Mouse (Mus musculus) liver, embryonic 15.5 days (tissue): ENCODE measurements around the gene Tars. TPM values are rescaled to one million over a fixed set of nuclear protein-coding genes. Genes with fewer than 3 reads are reported as not detected.

Experiments
- ATAC-seq: fragments of 200-750 bp; cut with Nextera tagmentation; 2 replicates; pipeline ENCODE4 v1.8.0; 2017; ENCODE audit warnings: moderate number of reproducible peaks, mild to moderate bottlenecking, moderate library complexity; ENCODE audit not compliant: insufficient read depth
- H3K27ac ChIP-seq: fragments of 300-500 bp; sonication (generic); replicated peaks from 2 replicates; pipeline ENCODE4 v1.5.1; 2015; ENCODE audit warnings: mild to moderate bottlenecking, inconsistent platforms
- H3K27me3 ChIP-seq: fragments of 300-500 bp; sonication (generic); 2 replicates; pipeline ENCODE4 v1.6.1; 2015; ENCODE audit warnings: mild to moderate bottlenecking, inconsistent platforms
- H3K36me3 ChIP-seq: fragments of 300-500 bp; sonication (generic); replicated peaks from 2 replicates; pipeline ENCODE4 v1.6.1; 2015; ENCODE audit warnings: moderate library complexity, mild to moderate bottlenecking, inconsistent platforms
- H3K4me1 ChIP-seq: fragments of 300-500 bp; sonication (generic); replicated peaks from 2 replicates; pipeline ENCODE4 v1.6.1; 2015; ENCODE audit warnings: inconsistent platforms
- H3K4me2 ChIP-seq: fragments of 300-500 bp; sonication (generic); 2 replicates; pipeline ENCODE4 v1.6.1; 2015; ENCODE audit warnings: moderate library complexity, mild to moderate bottlenecking, inconsistent platforms
- H3K4me3 ChIP-seq: fragments of 300-500 bp; sonication (generic); replicated peaks from 2 replicates; pipeline ENCODE4 v1.5.1; 2015; ENCODE audit warnings: mild to moderate bottlenecking, inconsistent platforms
- H3K9ac ChIP-seq: fragments of 300-500 bp; sonication (generic); 2 replicates; pipeline ENCODE4 v1.6.1; 2015; ENCODE audit warnings: moderate library complexity, mild to moderate bottlenecking, inconsistent platforms
- H3K9me3 ChIP-seq: fragments of 300-500 bp; sonication (generic); replicated peaks from 2 replicates; pipeline ENCODE4 v1.6.1; 2016; ENCODE audit warnings: inconsistent platforms
- WGBS: fragments of 180-500 bp; shearing (Covaris S2); methylation state at CpG from one replicate; pipeline ENCODE4 v1.1.7; 2015; ENCODE audit warnings: mixed read lengths; ENCODE audit not compliant: insufficient replicate concordance; 5-methylcytosine and 5-hydroxymethylcytosine counted together
- polyA plus RNA-seq: library from polyadenylated mRNA; unstranded; fragments of >200 nt; fragmentation: Nextera tagmentation; extraction: Ambion mirVana; gene quantifications from 2 replicates; pipeline ENCODE4 v1.2.1, GENCODE M21; 2015

Gene Tars
- polyA plus RNA-seq, 1 experiment from 2014 or later, result 33.4 TPM

GRCm38 (mm10) chr15:11364112-11364511 lies 35.4 kb downstream of the Tars start:
- Histone ChIP-seq H3K4me2 (no peak overlapping the region), H3K4me3 (no peak overlapping the region), H3K36me3 (no peaks in the 10 kb centered on the region), H3K9me3 (no peaks in the 10 kb centered on the region), H3K27ac (no peak overlapping the region), H3K27me3 (no peaks in the 10 kb centered on the region), H3K4me1 (no peaks in the 10 kb centered on the region), H3K9ac (no peak overlapping the region)
- 29% methylated on average over 2 of the region's 2 CpGs for WGBS
- ATAC-seq, result no peak

- Histone ChIP-seq H3K9me3 (no peaks in the 10 kb centered on the region), H3K36me3 (no peaks in the 10 kb centered on the region), H3K4me2 (no peak overlapping the region), H3K4me3 (no peak overlapping the region), H3K9ac (no peak overlapping the region), H3K27ac (no peak overlapping the region), H3K4me1 (no peaks in the 10 kb centered on the region), H3K27me3 (no peaks in the 10 kb centered on the region)
- ATAC-seq, result no peak
- 52% methylated on average over 5 of the region's 5 CpGs for WGBS
These were observed 37.6 kb downstream of the Tars start for GRCm38 (mm10) chr15:11361824-11362223.

DNA sequence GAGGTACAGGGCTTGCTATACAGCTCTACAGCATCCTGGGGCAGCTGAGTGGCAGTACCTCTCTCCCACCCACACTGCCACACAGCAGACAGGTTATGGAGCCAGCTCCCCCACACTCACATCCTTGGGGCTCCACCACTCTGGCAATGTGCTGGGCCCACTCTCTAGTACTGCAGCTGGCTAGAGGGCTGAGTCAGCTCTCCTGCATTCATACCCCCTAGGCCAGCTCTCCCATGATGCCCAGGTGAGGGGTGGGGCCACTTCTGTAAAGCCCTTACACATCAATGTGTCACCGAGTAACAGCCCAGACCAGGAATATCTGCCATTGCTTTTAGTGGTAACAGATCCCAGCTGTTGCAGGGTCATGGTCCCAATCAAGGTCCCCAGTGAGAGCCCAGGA lies 38.6 kb downstream of the Tars start:
- no peaks in the 10 kb centered on the region for H3K9me3 ChIP-seq
- no peak overlapping the region for H3K4me2 ChIP-seq
- WGBS, result 71% methylated on average over 1 of the region's 1 CpGs
- H3K4me3 ChIP-seq, result no peak overlapping the region
- no peaks in the 10 kb centered on the region for H3K27me3 ChIP-seq
- no peaks in the 10 kb centered on the region for H3K36me3 ChIP-seq
- no peak overlapping the region for H3K27ac ChIP-seq
- ATAC-seq, result no peak
- H3K9ac ChIP-seq, result no peak overlapping the region
- no peaks in the 10 kb centered on the region for H3K4me1 ChIP-seq

DNA sequence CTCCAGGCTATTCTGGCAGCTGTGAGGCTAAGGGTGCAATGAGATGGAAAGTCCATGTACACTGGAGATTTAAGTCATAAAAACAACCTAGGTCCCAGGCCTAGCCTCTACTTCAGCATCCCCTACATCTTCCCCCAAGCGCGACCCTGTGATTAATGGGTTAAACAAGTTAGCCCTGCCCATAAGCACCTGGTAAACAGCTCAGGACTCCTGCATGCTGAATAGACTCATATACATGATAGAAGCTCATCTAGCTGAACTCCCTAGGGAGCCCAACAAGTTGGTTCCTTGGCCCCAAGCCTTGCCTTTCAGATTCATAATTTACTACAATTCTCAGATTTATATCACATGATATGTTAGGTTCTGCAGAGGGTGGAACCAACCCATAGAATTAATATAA lies 42.0 kb downstream of the Tars start:
- no peaks in the 10 kb centered on the region for H3K36me3 ChIP-seq
- H3K4me1 ChIP-seq, result no peaks in the 10 kb centered on the region
- no peak overlapping the region for H3K4me2 ChIP-seq
- H3K27me3 ChIP-seq, result no peaks in the 10 kb centered on the region
- no peak overlapping the region for H3K27ac ChIP-seq
- H3K9ac ChIP-seq, result no peak overlapping the region
- ATAC-seq, result no peak
- no peaks in the 10 kb centered on the region for H3K9me3 ChIP-seq
- no peak overlapping the region for H3K4me3 ChIP-seq
- 83% methylated on average over 2 of the region's 2 CpGs for WGBS

DNA sequence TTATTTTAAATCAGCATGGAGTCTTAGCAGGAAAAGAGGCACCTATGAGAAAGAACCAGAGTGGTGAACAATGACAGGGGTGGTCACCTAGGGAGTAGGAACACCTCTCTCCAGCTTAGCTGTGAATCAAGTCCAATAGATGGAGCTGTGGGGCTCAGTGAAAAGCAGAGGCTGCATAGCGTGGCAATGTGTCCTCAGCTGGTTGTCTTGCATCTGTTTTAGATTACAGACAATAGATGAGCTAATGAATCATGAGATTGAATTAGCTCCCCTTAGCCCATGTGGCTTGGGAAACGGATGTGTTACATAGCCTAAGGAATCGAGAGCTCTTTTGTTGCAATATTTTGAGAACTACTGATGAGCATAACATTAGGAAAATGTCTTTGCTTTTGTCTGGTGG lies 43.6 kb downstream of the Tars start:
- Histone ChIP-seq H3K27ac (no peak overlapping the region), H3K36me3 (no peaks in the 10 kb centered on the region), H3K4me3 (no peak overlapping the region), H3K27me3 (no peaks in the 10 kb centered on the region), H3K4me2 (no peak overlapping the region), H3K4me1 (no peaks in the 10 kb centered on the region), H3K9ac (no peak overlapping the region), H3K9me3 (no peaks in the 10 kb centered on the region)
- 54% methylated on average over 3 of the region's 3 CpGs for WGBS
- ATAC-seq, result no peak

- H3K4me1 ChIP-seq, result no peaks in the 10 kb centered on the region
- 67% methylated on average over 7 of the region's 7 CpGs for WGBS
- H3K36me3 ChIP-seq, result no peaks in the 10 kb centered on the region
- H3K27me3 ChIP-seq, result no peaks in the 10 kb centered on the region
- no peak overlapping the region for H3K4me3 ChIP-seq
- no peaks in the 10 kb centered on the region for H3K9me3 ChIP-seq
- no peak overlapping the region for H3K9ac ChIP-seq
- ATAC-seq, result no peak
- no peak overlapping the region for H3K4me2 ChIP-seq
- no peak overlapping the region for H3K27ac ChIP-seq
These were observed 59.8 kb downstream of the Tars start for GRCm38 (mm10) chr15:11339467-11340180.
